Mouse (Mus musculus) embryo, embryonic 10.5 days (tissue): Measurements from ENCODE around the gene Pelp1.
A peak's percentile ranks its signal among the peaks of the same experiment; 100 is the strongest.

ENCODE experiments used
- DNase-seq: peaks from one replicate; pipeline ENCODE4 v3.0.0-alpha.2; 2015; ENCODE audit warnings: low spot score

Gene Pelp1

GRCm38 (mm10) chr11:70409594-70410296 is at the start of gene Pelp1:
Pelp1 (minus strand) TSS chr11:70410031.
- peak; percentile 98 for DNase-seq

GRCm38 (mm10) chr11:70458688-70459600 is 49.1 kb upstream of the Pelp1 start, which contains the start of gene Zmynd15:
Zmynd15 (plus strand) TSS chr11:70459433.
- DNase-seq = peak; percentile 31

- DNase-seq = no peak
Measured at GRCm38 (mm10) chr11:70453261-70454044, 43.6 kb upstream of the Pelp1 start.

GRCm38 (mm10) chr11:70451797-70452498 is 42.1 kb upstream of the Pelp1 start, which contains the start of gene Med11:
Med11 (plus strand) TSS chr11:70451919.
- DNase-seq = peak; percentile 97

GRCm38 (mm10) chr11:70450926-70451325 is 41.1 kb upstream of the Pelp1 start:
- no peak for DNase-seq

GRCm38 (mm10) chr11:70447373-70447772 is 37.5 kb upstream of the Pelp1 start:
- DNase-seq = no peak

GRCm38 (mm10) chr11:70446756-70447155 is 36.9 kb upstream of the Pelp1 start:
- no peak for DNase-seq

GRCm38 (mm10) chr11:70444667-70445066 is 34.8 kb upstream of the Pelp1 start:
- no peak for DNase-seq

GRCm38 (mm10) chr11:70443964-70444363 is 34.1 kb upstream of the Pelp1 start:
- no peak for DNase-seq

GRCm38 (mm10) chr11:70441882-70442281 is 32.1 kb upstream of the Pelp1 start:
- DNase-seq = no peak

- DNase-seq = no peak
Measured at GRCm38 (mm10) chr11:70440637-70441036, 30.8 kb upstream of the Pelp1 start.

GRCm38 (mm10) chr11:70438728-70439374 is 29.0 kb upstream of the Pelp1 start:
- no peak for DNase-seq

GRCm38 (mm10) chr11:70437426-70437825 is 27.6 kb upstream of the Pelp1 start:
- no peak for DNase-seq

GRCm38 (mm10) chr11:70435476-70435875 is 25.6 kb upstream of the Pelp1 start:
- no peak for DNase-seq

- no peak for DNase-seq
Measured at GRCm38 (mm10) chr11:70433951-70434350, 24.1 kb upstream of the Pelp1 start.

GRCm38 (mm10) chr11:70433569-70433943 is 23.7 kb upstream of the Pelp1 start:
- DNase-seq = no peak

GRCm38 (mm10) chr11:70432895-70433568 is 23.2 kb upstream of the Pelp1 start:
- peak; percentile 60 for DNase-seq

GRCm38 (mm10) chr11:70432048-70432894 is 22.4 kb upstream of the Pelp1 start, which contains the start of gene Arrb2:
Arrb2 (plus strand) TSS chr11:70432635.
- peak; percentile 99 for DNase-seq

- peak; percentile 11 for DNase-seq
Measured at GRCm38 (mm10) chr11:70431574-70431973, 21.7 kb upstream of the Pelp1 start.
